Mouse (Mus musculus) kidney, adult 2 months (tissue): ENCODE results near the gene Igf2bp2.

Experiments used
- CTCF ChIP-seq: fragments of 200-500 bp; conservative IDR thresholded peaks from 2 replicates; pipeline ENCODE4 v1.5.1; 2011; ENCODE audit warnings: low read depth, mild to moderate bottlenecking, control low read depth, low read length, moderate library complexity, mixed read lengths; ENCODE audit not compliant: insufficient read depth, insufficient read length
- POLR2A ChIP-seq: fragments of 200-500 bp; IDR thresholded peaks from one replicate; pipeline ENCODE4 v1.6.1; 2011; ENCODE audit warnings: low read depth, low read length, control low read depth

DNA sequence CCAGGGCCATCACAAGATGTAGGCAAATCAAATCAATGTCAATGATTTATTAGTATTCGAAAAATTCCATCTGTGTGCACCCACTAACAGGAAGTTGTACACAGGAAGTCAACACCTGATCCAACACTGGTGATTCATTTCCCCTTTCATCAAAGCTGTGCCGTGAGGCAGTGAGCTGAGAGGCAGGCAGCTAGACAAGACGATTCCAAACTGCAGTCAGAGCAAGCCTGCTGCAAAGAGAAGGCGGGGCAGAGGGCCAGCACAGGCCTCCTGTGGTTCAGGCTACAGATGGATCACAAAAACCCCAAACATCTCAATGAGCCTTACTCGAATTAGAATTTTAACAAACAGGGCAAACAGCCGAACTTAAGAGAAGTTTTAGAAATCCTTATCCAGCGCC lies 65.4 kb downstream of the Igf2bp2 start:
- no peak for TF ChIP-seq CTCF
- TF ChIP-seq POLR2A, result no peak
